In genomic region chr9:121458466-121458865, GRCm38 (mm10) we compare ENCODE assay signal across 9 mouse cellular contexts. TPM values are rescaled to one million over a fixed set of nuclear protein-coding genes. Genes with fewer than 3 reads are reported as not detected.
DNase-seq lines count a peak whose midpoint lies in the region; ATAC-seq and TF ChIP-seq lines count a peak whose summit lies in the region.
"Had no signal": no experiment of that assay in that cellular context is flagged by ENCODE, and none has a peak within 500 bp of the region (broad histone marks: within the 10 kb centered on the region; RNA-seq: fewer than 3 reads in every experiment).

No protein-coding gene starts in this region.

- ATAC-seq in intestine, embryonic 14.5 days (replicated peaks; ENCODE audit: low FRiP score, low TSS enrichment, low read depth): no peak
- ATAC-seq in intestine, embryonic 16.5 days: no peak
- 0 out of 2 replicates have a peak, but pooled peaks have one; percentile 24 for ATAC-seq in G1E (ENCODE audit: extremely low read depth, insufficient number of reproducible peaks, low FRiP score, poor library complexity, severe bottlenecking)
- ATAC-seq in neural tube, embryonic 11.5 days (ENCODE audit: insufficient read depth, low FRiP score, low TSS enrichment): no peak; the same call in 1 of the 2 replicates

- WGBS in intestine, embryonic 14.5 days: 30% methylated on average over 8 of the region's 8 CpGs
- 34% methylated on average over 8 of the region's 8 CpGs for WGBS in intestine, embryonic 16.5 days
- WGBS in neural tube, embryonic 11.5 days: 24% methylated on average over 8 of the region's 8 CpGs

- H3K4me3 ChIP-seq in intestine, embryonic 14.5 days (ENCODE audit: low read depth, low read length): no peak overlapping the region
- H3K4me3 ChIP-seq in intestine, embryonic 16.5 days (ENCODE audit: low read length): no peak overlapping the region
- H3K4me3 ChIP-seq in G1E (ENCODE audit: low read depth, low read length): no peak overlapping the region
- no peak overlapping the region for H3K4me3 ChIP-seq in neural tube, embryonic 11.5 days (ENCODE audit: low read depth, low read length)
- H3K4me3 ChIP-seq: lung, embryonic 15.5 days had no signal

- peak; percentile 76 for DNase-seq in intestine, embryonic 14.5 days (ENCODE audit: low spot score)
- peak; percentile 58 to 60 for DNase-seq in B cell, adult 2 months
- peak; percentile 35 for DNase-seq in G1E (ENCODE audit: low spot score)
- DNase-seq in cerebellum, postnatal 36 days: peak; percentile 69 to 71
- peak; percentile 20 to 70 for DNase-seq in kidney, postnatal 36 days
- peak; percentile 45 for DNase-seq in neural tube, embryonic 11.5 days (ENCODE audit: low spot score)
- no peak for DNase-seq in heart, adult 9 months (ENCODE audit: low spot score in 2 of 2)

- no peaks in the 10 kb centered on the region for H3K9me3 ChIP-seq in intestine, embryonic 14.5 days (ENCODE audit: control insufficient read depth, low read length)
- no peaks in the 10 kb centered on the region for H3K9me3 ChIP-seq in intestine, embryonic 16.5 days (ENCODE audit: control insufficient read depth, low read length)
- no peaks in the 10 kb centered on the region for H3K9me3 ChIP-seq in G1E (replicated peaks)
- no peaks in the 10 kb centered on the region for H3K9me3 ChIP-seq in neural tube, embryonic 11.5 days (ENCODE audit: control insufficient read depth, low read length)
- H3K9me3 ChIP-seq: lung, embryonic 15.5 days had no signal

- H3K9ac ChIP-seq in intestine, embryonic 14.5 days (ENCODE audit: low read length): no peak overlapping the region
- no peak overlapping the region for H3K9ac ChIP-seq in intestine, embryonic 16.5 days (ENCODE audit: low read depth, low read length)
- H3K9ac ChIP-seq in neural tube, embryonic 11.5 days (ENCODE audit: low read length): no peak overlapping the region
- H3K9ac ChIP-seq: lung, embryonic 15.5 days had no signal

- TF ChIP-seq CTCF in G1E (IDR thresholded peaks at IDR 0.05; ENCODE audit: low read depth, low read length): peak; percentile 81

- no peak overlapping the region for H3K27ac ChIP-seq in intestine, embryonic 14.5 days (ENCODE audit: low read depth)
- H3K27ac ChIP-seq in intestine, embryonic 16.5 days (ENCODE audit: low read length): no peak overlapping the region
- H3K27ac ChIP-seq in neural tube, embryonic 11.5 days (ENCODE audit: low read depth, low read length): no peak overlapping the region
- H3K27ac ChIP-seq: lung, embryonic 15.5 days had no signal

- H3K27me3 ChIP-seq in intestine, embryonic 14.5 days (replicated peaks; ENCODE audit: control insufficient read depth, insufficient read depth, low read length): no peaks in the 10 kb centered on the region
- no peaks in the 10 kb centered on the region for H3K27me3 ChIP-seq in intestine, embryonic 16.5 days (replicated peaks; ENCODE audit: control insufficient read depth, insufficient read depth, low read length)
- no peaks in the 10 kb centered on the region for H3K27me3 ChIP-seq in G1E (ENCODE audit: insufficient read depth, low read length)
- H3K27me3 ChIP-seq in neural tube, embryonic 11.5 days (ENCODE audit: control insufficient read depth, insufficient read depth, low read length): no peaks in the 10 kb centered on the region
- H3K27me3 ChIP-seq: lung, embryonic 15.5 days had no signal

- peaks cover 59% of the 10 kb centered on the region for H3K36me3 ChIP-seq in intestine, embryonic 14.5 days (ENCODE audit: control insufficient read depth, insufficient read depth, low read length)
- H3K36me3 ChIP-seq in intestine, embryonic 16.5 days (ENCODE audit: control insufficient read depth, insufficient read depth, low read length): peaks cover 10% of the 10 kb centered on the region
- H3K36me3 ChIP-seq in G1E (replicated peaks): peaks cover 91% of the 10 kb centered on the region
- peaks cover 2% of the 10 kb centered on the region; the same call in 1 of the 2 replicates for H3K36me3 ChIP-seq in neural tube, embryonic 11.5 days (ENCODE audit: control insufficient read depth, insufficient read depth, low read length)

- no peaks in the 10 kb centered on the region for H3K4me1 ChIP-seq in intestine, embryonic 14.5 days (replicated peaks; ENCODE audit: control insufficient read depth, insufficient read depth, low read length)
- 0 out of 2 replicates have a peak, but pooled peaks cover 6% of the 10 kb centered on the region for H3K4me1 ChIP-seq in intestine, embryonic 16.5 days (ENCODE audit: control insufficient read depth, insufficient read depth, low read length)
- H3K4me1 ChIP-seq in G1E (ENCODE audit: insufficient read depth, low read depth, low read length): peaks cover 52% of the 10 kb centered on the region
- H3K4me1 ChIP-seq in neural tube, embryonic 11.5 days (ENCODE audit: control insufficient read depth, insufficient read depth, low read length): no peaks in the 10 kb centered on the region
- H3K4me1 ChIP-seq: lung, embryonic 15.5 days had no signal

- no peak overlapping the region for H3K4me2 ChIP-seq in intestine, embryonic 14.5 days (ENCODE audit: low read length)
- no peak overlapping the region for H3K4me2 ChIP-seq in intestine, embryonic 16.5 days (ENCODE audit: low read depth, low read length)
- no peak overlapping the region for H3K4me2 ChIP-seq in neural tube, embryonic 11.5 days (ENCODE audit: low read depth)
- H3K4me2 ChIP-seq: lung, embryonic 15.5 days had no signal

RNA-seq across cellular contexts. Expression of gene Cck, which starts 37.0 kb away (rescaled TPM):
- 6.5 and 7.0 TPM in 2 replicates for polyA plus RNA-seq in intestine, embryonic 14.5 days (2014; fragmentation: Nextera tagmentation; extraction: Ambion mirVana)
- 65.7 and 70.7 TPM in 2 replicates for polyA plus RNA-seq in intestine, embryonic 16.5 days (2015; fragmentation: Nextera tagmentation; extraction: Ambion mirVana)
- not detected in 2 replicates for total RNA-seq in G1E (2014; fragmentation: Nextera tagmentation)
- not detected in 2 replicates for total RNA-seq in G1E (2017)
- not detected in 2 replicates for polyA plus RNA-seq in G1E (2012)
- polyA plus RNA-seq in neural tube, embryonic 11.5 days (2014; fragmentation: Nextera tagmentation; extraction: Ambion mirVana): 2.1 and 2.2 TPM in 2 replicates

Comparison
In these comparisons a context has a peak if more than half of its experiments do, and no peak if none do; other contexts are left out.
1. DNase-seq: peak in intestine, embryonic 14.5 days (single experiment), B cell, adult 2 months (2 of 2), G1E (single experiment), cerebellum, postnatal 36 days (2 of 2), kidney, postnatal 36 days (2 of 2) and neural tube, embryonic 11.5 days (single experiment); none in heart, adult 9 months (0 of 2).